Mouse (Mus musculus): ENCODE results near the gene Rbmx2.

Gene Rbmx2

GRCm38 (mm10) chrX:48694864-48695371, at the start of gene Rbmx2:
Gene Rbmx2 (plus strand): TSS chrX:48695004.
- DNase-seq (ENCODE audit: low read depth, low spot score), result peak; percentile 96

DNA sequence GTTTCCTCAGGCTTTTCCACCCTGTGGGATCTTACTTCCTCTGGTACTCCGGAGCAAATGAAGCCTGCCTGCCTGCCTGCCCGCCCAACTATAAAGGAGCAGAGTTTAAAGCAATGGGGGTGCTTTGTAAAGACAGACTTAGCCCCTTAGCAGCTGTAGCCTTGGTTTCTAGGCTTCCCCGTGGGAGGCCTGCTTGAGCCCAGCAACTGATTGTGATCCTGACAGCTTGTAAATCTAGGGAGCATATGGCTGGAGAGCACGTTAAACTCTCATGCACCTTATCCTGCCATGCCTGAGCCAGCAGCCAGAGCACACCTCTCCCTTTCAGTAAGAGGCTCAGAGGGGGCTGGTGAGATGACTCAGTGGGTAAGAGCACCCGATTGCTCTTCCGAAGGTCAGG, 28.0 kb upstream of the Rbmx2 start:
- DNase-seq (ENCODE audit: low read depth, low spot score), result peak; percentile 26

DNA sequence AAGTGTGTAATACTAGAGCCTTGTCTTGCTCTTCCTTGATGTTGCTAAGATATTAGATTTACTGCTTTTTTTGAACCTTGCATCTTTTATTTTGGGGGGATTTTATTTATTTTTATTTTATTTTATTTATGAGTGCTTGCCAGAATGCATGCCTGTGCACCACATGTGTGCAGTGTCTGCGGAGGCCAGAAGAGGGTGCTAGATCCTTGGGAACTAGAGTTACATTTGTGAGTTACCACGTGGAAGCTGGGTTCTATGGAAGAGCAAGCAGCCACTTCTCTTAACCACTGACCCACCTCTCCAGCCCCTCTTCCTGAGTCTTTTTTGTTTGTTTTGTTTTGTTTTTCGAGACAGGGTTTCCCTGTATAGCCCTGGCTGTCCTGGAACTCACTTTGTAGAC, 25.2 kb upstream of the Rbmx2 start:
- no peak for DNase-seq (ENCODE audit: low read depth, low spot score)

DNA sequence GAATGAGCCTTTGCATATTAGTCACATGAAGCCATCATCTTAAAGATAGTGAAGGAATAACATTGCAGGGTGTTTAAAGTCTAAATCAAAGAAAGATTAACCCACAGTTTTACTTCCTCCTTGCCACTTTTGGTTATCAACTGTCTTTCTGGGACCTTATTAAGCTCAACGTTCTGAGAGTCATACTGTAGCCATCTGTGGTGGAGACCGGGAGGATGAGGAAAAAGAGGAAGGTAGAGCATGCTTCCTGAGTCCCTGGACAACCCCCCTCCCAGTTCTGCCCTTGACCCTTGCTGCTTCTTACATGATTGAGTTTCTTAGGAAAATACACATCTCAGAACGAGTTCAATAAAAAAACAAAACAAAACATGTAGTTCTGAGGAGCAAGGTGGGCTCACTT, 23.1 kb upstream of the Rbmx2 start:
- DNase-seq (ENCODE audit: low read depth, low spot score), result no peak

- DNase-seq (ENCODE audit: low read depth, low spot score), result peak; percentile 7
These were observed 20.6 kb upstream of the Rbmx2 start, which contains the start of gene Gpr119 for GRCm38 (mm10) chrX:48674171-48674570. Gene Gpr119 (minus strand): TSS chrX:48674478.

DNA sequence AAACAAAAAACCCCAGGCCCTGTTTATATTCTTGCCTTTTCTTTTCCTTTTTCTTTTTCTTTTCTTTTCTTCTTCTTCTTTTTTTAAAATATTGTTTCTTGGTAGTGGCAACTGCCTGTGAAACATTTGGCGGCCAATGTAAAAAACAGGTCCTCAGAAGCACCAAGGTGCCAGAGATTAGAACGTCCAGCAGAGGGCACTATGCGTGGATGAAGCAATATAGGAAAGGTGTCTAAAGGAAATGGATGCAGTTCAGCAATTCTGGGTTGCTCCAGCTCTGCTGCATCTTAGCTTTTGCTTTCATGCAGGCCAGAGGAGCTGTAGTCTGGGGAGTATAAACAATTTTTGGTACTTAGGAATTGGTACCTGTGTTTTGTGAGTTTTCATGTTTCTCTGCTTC, 11.4 kb upstream of the Rbmx2 start:
- DNase-seq (ENCODE audit: low read depth, low spot score), result peak; percentile 67

DNA sequence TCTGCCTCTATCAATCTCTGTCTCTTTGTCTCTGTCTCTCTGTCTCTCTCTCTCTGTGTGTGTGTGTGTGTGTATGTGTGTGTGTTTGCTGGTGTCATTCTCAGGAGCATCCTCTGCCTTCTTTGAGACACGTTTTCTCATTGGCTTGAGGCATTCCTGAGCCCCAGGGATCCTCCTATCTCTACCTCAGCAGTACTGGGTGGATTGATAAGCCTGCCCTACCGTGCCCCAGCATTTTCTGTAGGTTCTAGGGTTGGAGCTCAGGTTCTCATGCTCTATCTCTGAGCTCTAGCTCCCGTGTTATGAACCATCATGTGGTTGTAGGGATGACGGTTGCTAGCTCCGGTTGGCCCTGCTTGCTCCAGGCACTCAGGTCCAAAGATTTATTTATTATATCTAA, 10.9 kb upstream of the Rbmx2 start:
- DNase-seq (ENCODE audit: low read depth, low spot score), result no peak

- DNase-seq (ENCODE audit: low read depth, low spot score), result no peak
These were observed 344 bp upstream of the Rbmx2 start for GRCm38 (mm10) chrX:48694460-48694859.

- no peak for DNase-seq (ENCODE audit: low read depth, low spot score)
These were observed 14.9 kb downstream of the Rbmx2 start for GRCm38 (mm10) chrX:48709701-48710100.

- no peak for DNase-seq (ENCODE audit: low read depth, low spot score)
These were observed 18.0 kb downstream of the Rbmx2 start for GRCm38 (mm10) chrX:48712846-48713245.

DNA sequence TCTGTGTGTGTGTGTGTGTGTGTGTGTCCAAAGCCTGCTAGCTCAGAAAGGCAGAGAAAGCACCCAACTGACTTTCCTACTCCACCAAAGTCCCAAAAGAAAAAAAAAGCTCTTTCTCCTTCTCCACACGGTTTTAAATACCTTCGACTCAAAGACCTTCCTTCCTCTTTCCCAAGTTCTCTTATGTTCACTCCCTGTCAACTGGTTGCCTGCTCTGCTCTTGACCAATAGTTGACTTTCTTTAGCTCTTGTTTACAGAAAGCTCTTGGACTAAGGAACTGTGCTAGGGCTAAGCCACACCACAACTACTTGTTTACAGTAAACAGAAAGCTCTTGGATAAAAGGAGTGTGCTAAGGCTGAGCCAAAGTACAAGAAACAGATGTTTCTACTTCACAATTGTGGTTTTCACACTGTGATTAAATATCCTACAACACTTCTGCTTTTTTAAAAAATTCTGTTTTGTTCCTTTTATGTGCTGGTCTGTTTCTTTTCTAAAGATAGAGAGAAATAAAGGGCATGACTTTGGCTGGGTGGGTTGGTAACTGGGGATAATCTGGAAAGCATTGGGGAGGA, 60.0 kb downstream of the Rbmx2 start:
- no peak for DNase-seq (ENCODE audit: low read depth, low spot score)

Measured in brain, adult 2 months (tissue).